Mouse (Mus musculus) skeletal muscle tissue, postnatal 0 days (tissue): ENCODE results near the gene Rps6kl1. TPM values are rescaled to one million over a fixed set of nuclear protein-coding genes. Genes with fewer than 3 reads are reported as not detected.

Source experiments
- polyA plus RNA-seq: library from polyadenylated mRNA; unstranded; fragments of >200 nt; fragmentation: Nextera tagmentation; extraction: Ambion mirVana; gene quantifications from 2 replicates; pipeline ENCODE4 v1.2.1, GENCODE M21; 2015

The Rps6kl1 gene
- polyA plus RNA-seq: 0.46 and 0.50 TPM in 2 replicates

GRCm38 (mm10) chr12:85151002-85151774 is at the start of gene Rps6kl1:
Gene Rps6kl1, minus strand, starts transcription at chr12:85151264.

GRCm38 (mm10) chr12:85177740-85178239 is 26.7 kb upstream of the Rps6kl1 start, which contains the start of gene Pgf:
Gene Pgf, minus strand, starts transcription at chr12:85177790.

DNA sequence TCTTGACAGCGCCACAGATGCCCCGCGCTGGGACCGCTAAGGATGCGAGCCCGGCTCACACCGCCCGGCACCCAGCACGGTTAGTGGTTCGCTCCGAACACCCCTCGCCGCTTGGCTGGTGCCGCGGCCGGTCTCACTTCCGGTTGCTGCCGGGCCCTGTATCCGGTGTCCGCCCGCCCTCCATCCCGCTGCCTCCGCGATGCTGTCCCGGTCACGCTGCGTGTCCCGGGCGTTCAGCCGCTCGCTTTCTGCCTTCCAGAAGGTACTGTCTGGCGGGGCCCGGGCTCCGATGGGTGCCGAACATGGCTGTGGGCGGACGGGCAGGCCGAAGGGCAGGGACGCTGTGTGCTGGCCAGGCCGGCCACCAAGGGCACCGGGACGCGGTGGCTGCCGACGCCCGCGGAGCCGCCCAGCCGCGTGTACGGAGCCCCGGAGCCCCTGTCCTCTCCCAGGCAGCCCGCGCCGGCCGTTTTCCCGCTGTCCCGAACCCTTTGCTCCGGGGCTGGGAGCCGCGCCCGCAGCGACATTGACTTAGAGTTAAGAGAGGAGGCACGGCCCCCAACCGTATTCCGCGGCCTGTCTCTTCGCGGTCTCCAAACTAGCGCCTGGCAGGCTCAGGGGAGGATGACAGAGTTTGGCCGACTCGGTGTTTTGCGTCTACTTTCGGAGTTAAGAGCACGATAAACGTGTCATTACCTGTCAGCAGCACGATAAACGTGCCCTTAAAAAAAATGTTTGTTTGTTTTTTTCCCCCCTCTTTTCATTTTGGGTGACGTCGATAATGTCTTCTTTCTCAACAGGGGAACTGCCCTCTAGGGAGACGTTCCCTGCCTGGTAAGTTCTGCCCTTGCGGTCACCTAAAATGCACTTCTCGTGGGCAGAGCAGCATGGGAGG is 40.1 kb downstream of the Rps6kl1 start, which contains the start of the genes Prox2 and Dlst:
TSS of gene Prox2 (minus strand) at position 62 of the 895 bp plus-strand sequence.
TSS of gene Dlst (plus strand) at position 136 of the 895 bp plus-strand sequence.

Other genes starting within 250 kb of the Rps6kl1 start
- 64.0 and 70.5 TPM in 2 replicates for gene Fcf1, start 180.4 kb downstream of the Rps6kl1 start, polyA plus RNA-seq
- gene Arel1, start 180.4 kb downstream of the Rps6kl1 start, polyA plus RNA-seq: 4.6 and 5.2 TPM in 2 replicates
- gene Ylpm1, start 154.9 kb downstream of the Rps6kl1 start, polyA plus RNA-seq: 9.5 and 10.2 TPM in 2 replicates
- 2.0 and 3.1 TPM in 2 replicates for gene Prox2, start 40.5 kb downstream of the Rps6kl1 start, polyA plus RNA-seq
- 157 and 160 TPM in 2 replicates for gene Dlst, start 40.4 kb downstream of the Rps6kl1 start, polyA plus RNA-seq
- gene Pgf, start 26.5 kb upstream of the Rps6kl1 start, polyA plus RNA-seq: 4.1 and 5.0 TPM in 2 replicates
- gene Eif2b2, start 68.2 kb upstream of the Rps6kl1 start, polyA plus RNA-seq: 82.7 and 82.9 TPM in 2 replicates
- 3.7 and 4.5 TPM in 2 replicates for gene Mlh3, start 119.3 kb upstream of the Rps6kl1 start, polyA plus RNA-seq
- gene Acyp1, start 137.2 kb upstream of the Rps6kl1 start, polyA plus RNA-seq: 38.8 and 43.3 TPM in 2 replicates
- 0.71 and 0.83 TPM in 2 replicates for gene Zc2hc1c, start 137.3 kb upstream of the Rps6kl1 start, polyA plus RNA-seq
- gene Nek9, start 188.1 kb upstream of the Rps6kl1 start, polyA plus RNA-seq: 12.3 and 15.0 TPM in 2 replicates
- 197 and 209 TPM in 2 replicates for gene Tmed10, start 223.6 kb upstream of the Rps6kl1 start, polyA plus RNA-seq